Mouse (Mus musculus) midbrain, embryonic 12.5 days (tissue): ENCODE data around the gene Map4k2. TPM values are rescaled to one million over a fixed set of nuclear protein-coding genes. Genes with fewer than 3 reads are reported as not detected.
A peak's percentile ranks its signal among the peaks of the same experiment; 100 is the strongest.

ENCODE experiments used
- ATAC-seq: fragments of 200-750 bp; cut with Nextera tagmentation; 2 replicates; pipeline ENCODE4 v1.8.0; 2017; ENCODE audit warnings: low read depth, moderate TSS enrichment, moderate library complexity; ENCODE audit not compliant: low FRiP score
- H3K27ac ChIP-seq: fragments of 300-500 bp; sonication (generic); replicated peaks from 2 replicates; pipeline ENCODE4 v1.5.1; 2016; ENCODE audit warnings: mild to moderate bottlenecking
- H3K27me3 ChIP-seq: fragments of 300-500 bp; sonication (generic); 2 replicates; pipeline ENCODE4 v1.6.1; 2016; ENCODE audit warnings: mild to moderate bottlenecking
- H3K36me3 ChIP-seq: fragments of 300-500 bp; sonication (generic); 2 replicates; pipeline ENCODE4 v1.6.1; 2016
- H3K4me1 ChIP-seq: fragments of 300-500 bp; sonication (generic); 2 replicates; pipeline ENCODE4 v1.6.1; 2016
- H3K4me2 ChIP-seq: fragments of 300-500 bp; sonication (generic); replicated peaks from 2 replicates; pipeline ENCODE4 v1.6.1; 2016; ENCODE audit warnings: mild to moderate bottlenecking, moderate library complexity
- H3K4me3 ChIP-seq: fragments of 300-500 bp; sonication (generic); 2 replicates; pipeline ENCODE4 v1.5.1; 2016; ENCODE audit warnings: mild to moderate bottlenecking
- H3K9ac ChIP-seq: fragments of 300-500 bp; sonication (generic); replicated peaks from 2 replicates; pipeline ENCODE4 v1.6.1; 2016; ENCODE audit warnings: mild to moderate bottlenecking, moderate library complexity
- H3K9me3 ChIP-seq: fragments of 300-500 bp; sonication (generic); 2 replicates; pipeline ENCODE4 v1.6.1; 2016; ENCODE audit warnings: mild to moderate bottlenecking
- WGBS: fragments of 180-500 bp; shearing (Covaris S2); methylation state at CpG from one replicate; pipeline ENCODE4 v1.1.7; 2016; 5-methylcytosine and 5-hydroxymethylcytosine counted together
- polyA plus RNA-seq: library from polyadenylated mRNA; unstranded; fragments of >200 nt; fragmentation: Nextera tagmentation; extraction: Ambion mirVana; gene quantifications from 2 replicates; pipeline ENCODE4 v1.2.1, GENCODE M21; 2016

The Map4k2 gene
- polyA plus RNA-seq: 14.6 and 14.7 TPM in 2 replicates

- H3K36me3 ChIP-seq: peaks cover 61% of the 10 kb centered on the region
- H3K9ac ChIP-seq: peak within 1 kb of the TSS; percentile 77
- 9% methylated on average over 57 of the region's 72 CpGs for WGBS
- H3K27ac ChIP-seq: peak within 1 kb of the TSS; percentile 35; the same call in 1 of the 2 replicates
- H3K27me3 ChIP-seq: no peaks in the 10 kb centered on the region; the same call in 1 of the 2 replicates
- peak; percentile 74 for ATAC-seq
- peak within 1 kb of the TSS; percentile 60 for H3K4me3 ChIP-seq
- no peaks in the 10 kb centered on the region for H3K9me3 ChIP-seq
- peaks cover 34% of the 10 kb centered on the region for H3K4me1 ChIP-seq
- peak within 1 kb of the TSS; percentile 92 for H3K4me2 ChIP-seq
Observed at GRCm38 (mm10) chr19:6340524-6341452, at the start of gene Map4k2. Gene Map4k2, plus strand, starts transcription at chr19:6341135.

GRCm38 (mm10) chr19:6292262-6292661 is 48.7 kb upstream of the Map4k2 start:
- Histone ChIP-seq H3K4me3 (no peak overlapping the region), H3K9ac (no peak overlapping the region), H3K36me3 (peaks cover 65% of the 10 kb centered on the region), H3K4me2 (no peak overlapping the region), H3K9me3 (no peaks in the 10 kb centered on the region), H3K27me3 (no peaks in the 10 kb centered on the region), H3K27ac (no peak overlapping the region), H3K4me1 (0 out of 2 replicates have a peak, but pooled peaks cover 4% of the 10 kb centered on the region)
- WGBS: 92% methylated on average over 5 of the region's 5 CpGs
- ATAC-seq: no peak

GRCm38 (mm10) chr19:6294301-6294700 is 46.6 kb upstream of the Map4k2 start:
- Histone ChIP-seq H3K36me3 (peaks cover 80% of the 10 kb centered on the region), H3K4me3 (no peak overlapping the region), H3K4me2 (no peak overlapping the region), H3K27ac (no peak overlapping the region), H3K27me3 (no peaks in the 10 kb centered on the region), H3K9me3 (no peaks in the 10 kb centered on the region), H3K9ac (no peak overlapping the region), H3K4me1 (no peaks in the 10 kb centered on the region)
- 96% methylated on average over 17 of the region's 17 CpGs for WGBS
- ATAC-seq: no peak

GRCm38 (mm10) chr19:6296551-6297210 is 44.3 kb upstream of the Map4k2 start:
- ATAC-seq: no peak
- H3K9me3 ChIP-seq: no peaks in the 10 kb centered on the region
- H3K27me3 ChIP-seq: no peaks in the 10 kb centered on the region
- H3K4me3 ChIP-seq: no peak overlapping the region
- no peaks in the 10 kb centered on the region for H3K4me1 ChIP-seq
- no peak overlapping the region for H3K27ac ChIP-seq
- 92% methylated on average over 5 of the region's 5 CpGs for WGBS
- no peak overlapping the region for H3K9ac ChIP-seq
- H3K36me3 ChIP-seq: peaks cover 82% of the 10 kb centered on the region
- H3K4me2 ChIP-seq: no peak overlapping the region

- ATAC-seq: no peak
Observed at GRCm38 (mm10) chr19:6297641-6298040, 43.3 kb upstream of the Map4k2 start.

GRCm38 (mm10) chr19:6299003-6299402 is 41.9 kb upstream of the Map4k2 start:
- Histone ChIP-seq H3K27me3 (no peaks in the 10 kb centered on the region), H3K4me1 (no peaks in the 10 kb centered on the region), H3K4me2 (no peak overlapping the region), H3K9ac (no peak overlapping the region), H3K27ac (no peak overlapping the region), H3K36me3 (peaks cover 70% of the 10 kb centered on the region), H3K4me3 (no peak overlapping the region), H3K9me3 (no peaks in the 10 kb centered on the region)
- 87% methylated on average over 4 of the region's 4 CpGs for WGBS
- no peak for ATAC-seq

More at GRCm38 (mm10) chr19:6297641-6298040, 43.3 kb upstream of the Map4k2 start:
- H3K27me3 ChIP-seq: no peaks in the 10 kb centered on the region
- H3K36me3 ChIP-seq: peaks cover 79% of the 10 kb centered on the region
- no peak overlapping the region for H3K4me2 ChIP-seq
- no peak overlapping the region for H3K9ac ChIP-seq
- H3K4me1 ChIP-seq: no peaks in the 10 kb centered on the region
- H3K9me3 ChIP-seq: no peaks in the 10 kb centered on the region
- WGBS: 91% methylated on average over 9 of the region's 9 CpGs
- H3K27ac ChIP-seq: no peak overlapping the region
- H3K4me3 ChIP-seq: no peak overlapping the region

GRCm38 (mm10) chr19:6299450-6300267 is 41.3 kb upstream of the Map4k2 start:
- ATAC-seq: no peak
- no peak overlapping the region for H3K4me3 ChIP-seq
- WGBS: 85% methylated on average over 7 of the region's 7 CpGs
- no peaks in the 10 kb centered on the region for H3K4me1 ChIP-seq
- H3K27me3 ChIP-seq: no peaks in the 10 kb centered on the region
- peaks cover 63% of the 10 kb centered on the region for H3K36me3 ChIP-seq
- H3K9ac ChIP-seq: no peak overlapping the region
- H3K4me2 ChIP-seq: no peak overlapping the region
- no peaks in the 10 kb centered on the region for H3K9me3 ChIP-seq
- H3K27ac ChIP-seq: no peak overlapping the region

- ATAC-seq: no peak
- Histone ChIP-seq H3K27ac (0 out of 2 replicates have a peak overlapping the region, but pooled peaks have one; percentile 35), H3K36me3 (peaks cover 55% of the 10 kb centered on the region), H3K4me3 (no peak overlapping the region), H3K9me3 (no peaks in the 10 kb centered on the region), H3K27me3 (no peaks in the 10 kb centered on the region), H3K9ac (no peak overlapping the region; the same call in 1 of the 2 replicates), H3K4me1 (no peaks in the 10 kb centered on the region), H3K4me2 (no peak overlapping the region)
- 73% methylated on average over 7 of the region's 7 CpGs for WGBS
Observed at GRCm38 (mm10) chr19:6300402-6300841, 40.5 kb upstream of the Map4k2 start.

- Histone ChIP-seq H3K9me3 (no peaks in the 10 kb centered on the region), H3K4me2 (no peak overlapping the region), H3K9ac (no peak overlapping the region), H3K4me1 (peaks cover 7% of the 10 kb centered on the region; the same call in 1 of the 2 replicates), H3K27me3 (0 out of 2 replicates have a peak, but pooled peaks cover under 1% of the 10 kb centered on the region), H3K27ac (no peak overlapping the region), H3K36me3 (peaks cover 39% of the 10 kb centered on the region), H3K4me3 (no peak overlapping the region)
- WGBS: 95% methylated on average over 5 of the region's 5 CpGs
- ATAC-seq: no peak
Observed at GRCm38 (mm10) chr19:6302114-6302513, 38.8 kb upstream of the Map4k2 start.

GRCm38 (mm10) chr19:6302522-6302921 is 38.4 kb upstream of the Map4k2 start:
- Histone ChIP-seq H3K9me3 (no peaks in the 10 kb centered on the region), H3K27ac (no peak overlapping the region), H3K4me3 (no peak overlapping the region), H3K4me2 (no peak overlapping the region), H3K9ac (no peak overlapping the region), H3K36me3 (peaks cover 35% of the 10 kb centered on the region), H3K27me3 (0 out of 2 replicates have a peak, but pooled peaks cover 5% of the 10 kb centered on the region), H3K4me1 (peaks cover 7% of the 10 kb centered on the region; the same call in 1 of the 2 replicates)
- WGBS: 54% methylated on average over 4 of the region's 4 CpGs
- ATAC-seq: no peak

GRCm38 (mm10) chr19:6303831-6304230 is 37.1 kb upstream of the Map4k2 start:
- no peaks in the 10 kb centered on the region for H3K9me3 ChIP-seq
- H3K9ac ChIP-seq: no peak overlapping the region
- ATAC-seq: no peak
- H3K4me2 ChIP-seq: no peak overlapping the region
- H3K4me3 ChIP-seq: no peak overlapping the region
- H3K4me1 ChIP-seq: peaks cover 7% of the 10 kb centered on the region; the same call in 1 of the 2 replicates
- no peak overlapping the region for H3K27ac ChIP-seq
- WGBS: 84% methylated on average over 6 of the region's 6 CpGs
- peaks cover 22% of the 10 kb centered on the region for H3K36me3 ChIP-seq
- H3K27me3 ChIP-seq: 0 out of 2 replicates have a peak, but pooled peaks cover 10% of the 10 kb centered on the region
